Mouse (Mus musculus) layer of hippocampus, adult 9-10 months (tissue): Measurements from ENCODE around the gene Atp5j2.
"Not testable (repeated sequence)": the region's sequence is repeated elsewhere in the genome, so short reads cannot be mapped to it uniquely, and the experiment has no call there.

ENCODE experiments used
- DNase-seq: peaks from one replicate; pipeline ENCODE4 v3.0.0; 2022; ENCODE audit warnings: low spot score

Gene Atp5j2

GRCm38 (mm10) chr5:145191962-145192361, at the start of gene Atp5j2:
TSS of gene Atp5j2 (minus strand) at chr5:145192062.
- DNase-seq = no peak

DNA sequence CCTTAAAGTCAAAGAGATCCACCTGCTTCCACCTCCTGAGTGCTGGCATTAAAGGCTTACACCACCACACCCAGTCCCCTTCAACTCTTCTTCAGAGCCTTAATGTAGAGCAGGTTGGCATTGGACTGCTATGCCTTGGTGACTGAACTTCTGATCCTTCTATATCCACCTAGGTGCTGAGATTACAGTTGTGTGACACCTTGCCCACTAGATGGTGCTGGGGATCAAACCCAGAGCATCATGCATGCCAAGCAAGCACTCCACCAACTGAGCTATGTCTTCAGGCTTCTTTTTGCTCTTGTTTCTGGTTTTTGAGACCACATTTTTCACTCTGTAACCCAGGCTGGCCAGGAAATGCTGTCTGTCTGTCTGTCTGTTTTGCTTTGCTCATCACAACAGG, 42.8 kb upstream of the Atp5j2 start:
- no peak for DNase-seq

DNA sequence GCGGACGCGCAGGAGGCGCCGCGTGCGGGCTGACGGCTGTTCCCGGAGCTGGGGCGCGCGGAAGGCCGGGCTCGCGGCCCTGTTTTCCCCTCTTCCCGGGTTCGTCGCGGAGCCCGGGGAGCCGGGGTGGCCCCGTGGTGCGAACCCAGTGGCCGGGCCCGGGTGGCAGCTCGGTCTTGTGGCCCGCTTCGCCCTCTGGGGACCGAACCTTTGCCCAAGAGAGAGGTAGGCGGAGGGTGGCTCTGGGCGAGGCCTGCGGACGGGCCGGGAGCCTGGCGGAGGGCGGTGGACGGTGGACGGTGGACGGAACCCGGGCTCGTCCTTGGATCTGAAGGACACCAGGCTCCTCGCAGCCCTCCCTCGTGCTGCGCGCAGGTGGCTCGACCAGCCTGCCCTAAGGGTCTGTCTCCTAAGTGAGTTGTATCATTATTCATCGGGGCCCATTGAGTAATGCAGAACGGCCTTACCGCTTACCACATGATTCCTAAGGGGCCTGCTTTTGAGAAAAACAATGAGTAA, 40.1 kb upstream of the Atp5j2 start:
- DNase-seq = no peak

DNA sequence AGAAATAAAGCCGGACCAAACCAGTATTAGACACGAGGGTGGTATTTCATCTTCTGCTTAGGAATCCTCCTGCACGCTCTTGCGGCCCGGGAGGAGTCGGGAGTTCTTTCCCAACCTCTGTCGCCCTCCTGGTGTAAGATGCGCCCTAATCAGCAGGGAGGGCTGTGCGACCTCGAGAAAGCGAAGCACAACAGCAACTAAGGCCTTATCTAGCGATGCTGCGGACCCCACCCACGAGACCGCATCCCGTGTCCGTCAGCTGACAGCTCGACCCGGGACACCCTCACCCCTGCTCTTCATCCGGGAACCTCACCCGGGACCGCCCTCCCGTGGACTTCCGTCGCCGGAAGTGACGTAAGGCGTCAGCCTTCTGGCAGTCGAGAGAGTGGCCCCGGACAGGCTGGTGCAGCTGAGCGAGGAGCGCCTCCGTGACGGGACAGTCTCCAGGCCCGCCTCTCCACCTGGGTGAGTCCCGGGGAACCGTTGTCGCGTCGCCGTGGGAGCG, 39.6 kb upstream of the Atp5j2 start, which contains the start of gene Zfp655:
Gene Zfp655, plus strand, starts transcription at position 349 of the 505 bp plus-strand sequence.
- DNase-seq = peak; percentile 91

GRCm38 (mm10) chr5:145230641-145231040, 38.8 kb upstream of the Atp5j2 start:
- no peak for DNase-seq

- not testable (repeated sequence) for DNase-seq
Measured at GRCm38 (mm10) chr5:145229283-145229682, 37.4 kb upstream of the Atp5j2 start.

GRCm38 (mm10) chr5:145226453-145226852, 34.6 kb upstream of the Atp5j2 start:
- DNase-seq = no peak

DNA sequence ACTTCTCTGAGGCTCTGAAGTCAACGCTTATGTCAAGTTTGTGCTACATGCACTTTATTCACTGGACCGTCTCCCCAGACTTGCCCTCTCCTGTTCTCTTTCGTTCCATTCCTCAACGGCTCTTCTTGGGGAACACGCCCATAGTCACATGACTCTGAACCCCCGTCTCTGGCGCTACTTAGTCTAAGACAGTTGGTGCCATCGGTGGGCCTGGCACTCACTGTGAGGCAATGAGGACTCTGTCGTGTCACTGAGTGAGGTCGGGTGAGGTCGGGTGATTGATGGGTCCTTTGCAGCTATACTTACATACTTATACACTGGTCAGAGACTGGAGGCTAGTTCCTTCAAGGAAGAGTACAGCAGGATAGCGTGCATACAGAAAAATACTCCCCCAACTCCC, 31.5 kb upstream of the Atp5j2 start:
- DNase-seq = no peak

DNA sequence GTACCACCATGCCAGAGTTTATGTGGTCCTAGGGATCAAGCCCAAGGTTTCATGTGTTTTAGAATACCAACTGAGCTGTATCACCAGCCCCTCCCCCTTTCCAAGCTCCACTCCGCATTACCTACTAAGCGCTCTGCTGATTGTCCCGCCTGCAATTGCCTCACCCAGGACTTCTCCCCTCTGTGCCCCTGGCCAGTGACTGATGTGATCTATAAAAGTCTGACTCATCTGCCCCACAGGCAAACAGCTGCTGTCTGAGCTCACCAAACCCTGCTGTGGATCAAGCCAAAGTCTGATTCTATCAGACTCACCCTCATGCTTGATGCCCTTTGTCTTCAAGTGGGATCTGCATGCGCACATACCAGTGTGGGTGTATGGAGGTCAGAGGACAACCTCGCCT, 31.0 kb upstream of the Atp5j2 start:
- no peak for DNase-seq

- no peak for DNase-seq
Measured at GRCm38 (mm10) chr5:145219981-145220380, 28.1 kb upstream of the Atp5j2 start.

- DNase-seq = no peak
Measured at GRCm38 (mm10) chr5:145218671-145219070, 26.8 kb upstream of the Atp5j2 start.

DNA sequence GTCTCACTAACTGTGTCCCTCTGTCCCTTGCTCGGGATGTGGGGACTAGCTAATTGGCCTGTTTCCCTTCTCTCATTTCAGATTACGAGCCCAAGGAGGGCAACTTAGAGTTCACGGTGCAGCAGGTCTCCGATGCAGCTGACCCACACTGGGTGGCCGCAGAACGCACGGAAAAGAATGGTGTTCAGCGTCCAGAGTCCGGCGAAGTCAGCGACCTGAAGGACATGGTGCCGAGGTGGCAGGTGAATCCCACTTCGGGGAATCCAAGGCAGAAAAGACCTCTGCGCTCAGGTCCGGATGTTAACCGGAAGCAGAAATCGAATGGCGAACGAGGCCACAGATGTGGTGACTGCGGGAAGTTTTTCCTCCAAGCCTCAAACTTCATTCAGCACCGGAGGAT, 26.3 kb upstream of the Atp5j2 start:
- DNase-seq = no peak

DNA sequence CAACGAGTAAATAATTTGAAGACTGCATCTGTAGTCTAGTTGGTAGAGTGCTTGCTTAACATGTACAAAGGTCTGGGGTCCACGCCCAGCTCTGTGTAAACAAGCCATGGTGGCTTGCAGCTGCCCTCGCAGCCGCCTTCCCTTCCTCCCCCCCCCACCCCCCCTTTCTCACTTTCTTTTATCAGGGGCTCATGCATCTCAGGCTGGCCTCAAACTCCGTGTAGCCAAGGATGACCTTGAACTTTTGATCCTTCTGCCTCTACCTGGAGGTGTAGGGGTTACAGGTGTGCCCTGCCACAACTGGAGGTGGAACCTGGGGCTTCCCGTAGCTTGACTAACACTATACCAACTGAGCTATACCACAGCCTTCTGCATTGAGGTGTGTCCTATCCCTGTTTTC, 25.9 kb upstream of the Atp5j2 start:
- DNase-seq = no peak

DNA sequence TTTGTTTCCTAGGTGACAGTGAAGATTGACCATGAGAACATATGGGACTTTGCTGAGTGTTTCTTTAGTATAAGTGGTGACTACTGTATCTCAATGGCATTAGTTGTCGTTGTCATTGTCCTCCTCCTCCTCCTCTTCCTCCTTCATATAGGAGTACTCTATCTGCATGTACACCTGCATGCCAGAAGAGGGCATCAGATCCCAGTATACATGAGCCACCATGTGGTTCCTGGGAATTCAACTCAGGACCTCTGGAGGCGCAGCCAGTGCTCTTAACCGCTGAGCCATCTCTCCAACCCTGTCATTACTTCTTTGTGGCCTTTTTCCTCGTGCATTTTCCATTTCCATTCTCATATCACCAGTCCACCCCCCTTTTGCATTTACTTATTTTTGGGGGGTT, 22.8 kb upstream of the Atp5j2 start:
- no peak for DNase-seq

DNA sequence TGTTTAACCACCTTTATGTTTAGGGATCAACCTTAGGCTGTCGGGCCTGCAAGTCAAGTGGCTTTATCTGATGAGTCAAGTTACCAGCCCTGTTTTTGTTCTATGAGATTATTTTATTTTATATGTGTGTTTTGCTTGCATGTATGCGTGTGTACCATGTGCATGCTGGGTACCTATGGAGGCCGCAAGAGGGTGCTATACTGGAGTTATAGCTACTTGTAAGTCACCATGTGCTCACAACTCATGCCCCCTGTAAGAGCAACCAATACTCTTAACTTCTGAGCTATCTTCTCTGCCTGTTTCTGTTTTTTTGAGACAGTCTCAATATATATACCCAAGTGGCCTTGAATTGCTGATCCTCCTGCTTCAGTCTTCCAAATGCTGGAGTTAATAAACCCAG, 21.6 kb upstream of the Atp5j2 start:
- no peak for DNase-seq

DNA sequence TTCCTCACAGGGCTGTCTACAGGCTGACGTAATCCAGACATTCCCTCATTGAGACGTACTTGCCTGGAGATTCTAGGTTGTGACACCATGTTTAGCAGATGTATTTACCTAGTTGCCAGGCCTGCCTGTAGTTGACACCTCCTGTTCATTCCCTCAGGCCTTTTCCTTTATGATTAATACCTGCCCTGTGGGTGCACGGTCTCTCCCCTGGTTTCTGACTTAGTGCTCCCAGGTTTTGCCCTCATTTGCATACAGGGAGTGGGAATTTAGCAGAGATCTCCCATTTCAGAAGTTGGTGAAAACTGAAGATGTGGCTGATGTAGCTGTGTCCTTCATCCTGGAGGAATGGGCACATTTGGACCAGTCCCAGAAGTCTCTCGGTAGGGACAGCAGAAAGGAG, 20.4 kb upstream of the Atp5j2 start:
- no peak for DNase-seq

- no peak for DNase-seq
Measured at GRCm38 (mm10) chr5:145211340-145211739, 19.5 kb upstream of the Atp5j2 start.

DNA sequence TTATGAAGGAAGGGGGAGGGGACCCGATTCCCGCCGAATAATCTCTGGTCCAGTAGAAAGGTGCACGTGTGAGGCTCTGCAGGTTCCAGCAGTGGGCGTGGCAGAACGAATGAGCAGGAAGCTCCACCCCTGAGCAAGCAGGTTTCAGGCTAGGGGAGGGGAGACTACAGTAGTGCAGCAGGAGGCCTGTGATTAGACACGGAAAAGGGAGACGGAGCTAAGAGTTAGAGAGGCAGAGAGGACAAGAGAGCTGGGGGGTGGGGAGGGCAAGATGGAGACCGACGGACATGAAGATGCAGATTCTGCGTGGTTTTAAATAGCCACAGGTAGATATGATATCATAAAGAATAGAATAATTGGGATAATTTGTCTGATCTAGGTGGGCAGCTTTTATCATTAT, 16.5 kb upstream of the Atp5j2 start:
- not testable (repeated sequence) for DNase-seq

- DNase-seq = no peak
Measured at GRCm38 (mm10) chr5:145207954-145208353, 16.1 kb upstream of the Atp5j2 start.

DNA sequence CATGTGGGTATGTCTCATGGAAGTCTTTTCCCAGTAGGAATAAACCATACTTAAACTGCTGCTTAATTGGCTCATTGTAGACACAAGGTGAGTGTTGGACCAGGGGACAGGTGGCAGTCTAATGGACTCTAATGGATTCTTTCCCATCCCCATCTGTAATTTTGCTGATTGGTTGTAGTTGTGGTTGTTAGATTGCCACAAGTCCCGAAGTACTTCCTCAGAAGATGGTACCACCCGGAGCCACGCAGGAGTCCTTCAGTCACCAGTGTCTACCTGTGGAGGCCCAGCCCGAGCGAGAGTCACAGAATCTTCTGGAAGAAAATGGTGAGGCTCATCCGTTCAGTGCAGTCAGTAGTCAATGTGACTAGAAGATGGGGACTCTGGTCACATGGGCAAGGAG, 15.5 kb upstream of the Atp5j2 start:
- DNase-seq = no peak

DNA sequence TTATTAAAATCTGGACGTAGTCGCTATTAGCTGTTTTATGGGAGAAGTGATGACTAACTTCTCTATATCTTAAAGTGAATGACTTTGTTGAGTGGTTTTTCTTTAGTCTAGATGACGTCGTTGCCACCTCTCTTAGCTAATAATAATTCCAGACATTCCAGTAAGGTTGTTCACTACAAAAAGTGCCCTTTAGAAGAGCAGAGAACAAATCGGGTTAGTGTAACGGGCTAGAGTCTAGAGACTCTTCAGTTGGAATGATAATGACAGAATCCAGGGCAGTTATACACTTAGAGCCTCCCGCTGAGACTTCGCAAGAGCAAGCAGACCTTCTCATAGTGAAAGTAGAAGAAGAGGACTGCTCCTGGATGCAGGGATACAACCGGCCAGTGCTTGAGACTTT, 13.2 kb upstream of the Atp5j2 start:
- no peak for DNase-seq

DNA sequence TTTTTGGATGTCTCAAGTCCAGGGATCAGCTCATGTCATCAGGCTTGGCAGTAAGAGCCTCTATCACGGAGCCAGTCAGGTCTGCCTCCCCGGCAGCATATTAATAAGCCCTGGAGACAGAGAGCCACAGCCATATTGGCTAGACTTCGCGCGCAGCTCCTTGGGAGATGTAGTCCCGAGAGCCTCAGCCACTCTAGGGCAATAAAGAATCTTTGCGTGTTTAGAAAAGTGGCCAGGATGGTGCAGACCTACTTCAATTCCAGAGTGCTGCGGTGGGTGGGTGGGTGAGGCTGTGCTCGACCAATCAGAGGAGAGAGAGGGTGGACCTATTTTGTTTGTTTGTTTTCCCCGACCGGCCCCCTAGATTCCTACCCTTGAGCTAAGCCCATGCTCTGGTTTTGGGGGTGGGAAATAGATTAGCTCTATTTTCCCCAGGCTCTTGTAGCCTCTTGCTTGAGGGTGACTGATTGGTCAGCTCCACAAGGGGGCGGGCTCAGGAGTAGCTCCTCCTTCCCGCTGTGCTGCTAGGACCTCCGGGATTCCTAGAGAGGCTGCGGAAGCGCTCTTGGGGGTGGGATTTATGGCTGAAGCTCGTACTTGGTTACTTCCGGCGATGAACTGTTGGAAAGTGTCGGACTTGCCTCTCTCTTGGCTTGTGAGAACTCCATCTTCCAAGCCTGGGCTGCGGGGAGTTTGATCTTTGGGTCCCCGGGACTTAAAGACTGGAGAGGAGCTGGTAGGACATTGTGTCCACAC, 12.3 kb upstream of the Atp5j2 start, which contains the start of gene Zkscan5:
Gene Zkscan5, plus strand, starts transcription at position 627 of the 756 bp plus-strand sequence.
- DNase-seq = peak; percentile 92

- no peak for DNase-seq
Measured at GRCm38 (mm10) chr5:145202446-145202845, 10.6 kb upstream of the Atp5j2 start.
